16 mouse cellular contexts compared by ENCODE assay signal in the genomic region with DNA sequence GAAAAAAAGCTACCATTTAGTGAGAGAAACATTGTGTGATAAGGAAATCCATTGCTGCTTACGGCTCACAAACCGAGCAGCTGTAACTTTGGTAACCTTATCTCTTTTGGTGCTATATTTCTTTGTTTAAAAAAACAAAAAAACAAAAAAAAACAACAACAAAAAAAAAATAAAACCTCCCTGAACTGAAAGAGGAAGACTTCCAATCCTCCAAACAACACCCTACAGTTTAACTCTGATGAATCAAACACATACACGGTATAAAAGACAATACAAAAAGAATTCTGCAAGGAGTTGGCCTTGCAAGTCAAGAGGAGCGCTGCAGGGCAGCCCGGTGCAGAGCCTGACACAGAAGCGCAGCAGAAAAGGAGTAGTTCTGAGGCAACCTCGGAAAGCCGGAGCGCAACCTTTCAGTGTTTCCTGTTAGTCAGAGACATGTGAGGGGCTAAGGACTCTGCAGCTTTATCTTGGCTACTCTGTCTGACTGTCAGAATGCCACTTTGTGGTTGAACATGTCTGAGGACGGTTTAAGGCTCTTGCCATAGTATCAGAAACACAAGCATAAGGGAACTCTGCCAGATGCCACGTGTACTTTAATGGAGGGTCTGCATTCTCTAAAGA. TPM values are rescaled to one million over a fixed set of nuclear protein-coding genes. Genes with fewer than 3 reads are reported as not detected.
DNase-seq lines count a peak whose midpoint lies in the region; ATAC-seq and TF ChIP-seq lines count a peak whose summit lies in the region.
"Had no signal": no experiment of that assay in that cellular context is flagged by ENCODE, and none has a peak within 500 bp of the region (broad histone marks: within the 10 kb centered on the region; RNA-seq: fewer than 3 reads in every experiment).

No protein-coding gene starts in this region.

- intact Hi-C loops in heart, postnatal 10 days (cut with DNase I): no loop called here

- TF ChIP-seq CTCF in bone marrow macrophage, adult 2 months (IDR thresholded peaks at IDR 0.05; ENCODE audit: low read depth, low read length): no peak

- H3K27ac ChIP-seq in bone marrow macrophage, adult 2 months (ENCODE audit: insufficient read depth, low read depth, low read length): peak overlapping the region; percentile 92
- H3K27ac ChIP-seq: heart, embryonic 13.5 days; limb, embryonic 12.5 days had no signal

- peaks cover 44% of the 10 kb centered on the region for H3K4me1 ChIP-seq in bone marrow macrophage, adult 2 months (ENCODE audit: control insufficient read depth, insufficient read depth, low read length)

- peak; percentile 66 for DNase-seq in heart, adult 11 months
- no peak for DNase-seq in heart, postnatal 10 days
- peak; percentile 92 for DNase-seq in 416B (ENCODE audit: low read depth)
- no peak for DNase-seq in embryo, embryonic 9.5 days (ENCODE audit: extremely low spot score)
- no peak for DNase-seq in urinary bladder, postnatal 4 days (ENCODE audit: low spot score in 2 of 2)
- no peak for DNase-seq in embryo, embryonic 10.5 days (ENCODE audit: low spot score)
- DNase-seq: cerebellum, adult 2 months; kidney, adult 2 months; lung, adult 2 months; lung, postnatal 4 days had no signal

- H3K4me3 ChIP-seq in bone marrow macrophage, adult 2 months (ENCODE audit: insufficient read depth, low read length): peak overlapping the region; percentile 9; the same call in 1 of the 2 replicates
- H3K4me3 ChIP-seq: heart, embryonic 13.5 days; limb, embryonic 12.5 days had no signal

- ATAC-seq in megakaryocyte-erythroid progenitor cell, adult 5-6 weeks (replicated peaks; ENCODE audit: low FRiP score, low TSS enrichment, poor library complexity, severe bottlenecking): 0 out of 2 replicates have a peak, but pooled peaks have one; percentile 59
- ATAC-seq: forebrain, embryonic 14.5 days; hindbrain, embryonic 16.5 days had no signal

- TF ChIP-seq POLR2A in bone marrow macrophage, adult 2 months (IDR thresholded peaks at IDR 0.05; ENCODE audit: borderline replicate concordance, low read depth, low read length): no peak

RNA-seq across cellular contexts. Expression of a gene that starts 48.5 kb away (rescaled TPM):
- 10 to 100 TPM; 16.1 to 17.2 TPM for total RNA-seq in heart, postnatal 10 days (2021)
- polyA plus RNA-seq in bone marrow macrophage, adult 2 months (2012; ENCODE audit: insufficient read depth, insufficient read length, missing spikeins): 62.6 and 66.0 TPM in 2 replicates
- 21.2 and 23.5 TPM in 2 replicates for total RNA-seq in megakaryocyte-erythroid progenitor cell, adult 5-6 weeks (2014; fragmentation: Nextera tagmentation)
- 2.5 and 3.7 TPM in 2 replicates for total RNA-seq in megakaryocyte-erythroid progenitor cell, adult 5-6 weeks (2017)

Comparison
In these comparisons a context has a peak if more than half of its experiments do, and no peak if none do; other contexts are left out.
1. DNase-seq: peak in heart, adult 11 months (single experiment) and 416B (single experiment); none in heart, postnatal 10 days (0 of 2), embryo, embryonic 9.5 days (single experiment), urinary bladder, postnatal 4 days (0 of 2) and embryo, embryonic 10.5 days (single experiment).